Comparison of ENCODE assay signal across 8 mouse cellular contexts in genomic region chr11:97188643-97188955, GRCm38 (mm10). TPM values are rescaled to one million over a fixed set of nuclear protein-coding genes. Genes with fewer than 3 reads are reported as not detected.
DNase-seq lines count a peak whose midpoint lies in the region; ATAC-seq and TF ChIP-seq lines count a peak whose summit lies in the region.

No protein-coding gene starts in this region.

- H3K4me2 ChIP-seq in heart, embryonic 13.5 days = peak overlapping the region; percentile 83
- H3K4me2 ChIP-seq in forebrain, postnatal 0 days (ENCODE audit: low read depth) = peak overlapping the region; percentile 78
- peak overlapping the region; percentile 90 for H3K4me2 ChIP-seq in liver, postnatal 0 days (ENCODE audit: low read depth, low read length)

- ATAC-seq in heart, embryonic 13.5 days (ENCODE audit: extremely low read depth, insufficient number of reproducible peaks, low FRiP score, low TSS enrichment) = no peak
- ATAC-seq in forebrain, postnatal 0 days = no peak
- no peak for ATAC-seq in liver, postnatal 0 days

- H3K4me1 ChIP-seq in heart, embryonic 13.5 days = peaks cover 39% of the 10 kb centered on the region
- H3K4me1 ChIP-seq in ES-Bruce4 (ENCODE audit: control insufficient read depth, insufficient read depth, low read length) = no peaks in the 10 kb centered on the region
- H3K4me1 ChIP-seq in forebrain, postnatal 0 days (ENCODE audit: insufficient read depth) = no peaks in the 10 kb centered on the region
- H3K4me1 ChIP-seq in liver, postnatal 0 days (ENCODE audit: insufficient read depth) = peaks cover 33% of the 10 kb centered on the region

- DNase-seq in heart, postnatal 14 days = no peak
- DNase-seq in forebrain, postnatal 0 days = no peak
- no peak for DNase-seq in liver, postnatal 0 days
- no peak for DNase-seq in retina, embryonic 14.5 days (ENCODE audit: low spot score)
- no peak for DNase-seq in gastrocnemius, postnatal 4 days (ENCODE audit: low spot score in 2 of 2)
- DNase-seq in thymus, postnatal 0 days (ENCODE audit: low spot score) = no peak

- intact Hi-C loops in heart, postnatal 14 days (cut with DNase I) = no loop called here

- TF ChIP-seq POLR2A in ES-Bruce4 (IDR thresholded peaks at IDR 0.05; ENCODE audit: insufficient read depth, low read length) = peak; percentile 9

- no peak for TF ChIP-seq CTCF in ES-Bruce4 (IDR thresholded peaks at IDR 0.05; ENCODE audit: low read depth, low read length)
- TF ChIP-seq CTCF in forebrain, postnatal 0 days (IDR thresholded peaks at IDR 0.05; ENCODE audit: low read depth) = no peak
- no peak for TF ChIP-seq CTCF in liver, postnatal 0 days (IDR thresholded peaks at IDR 0.05; ENCODE audit: low read depth)

- WGBS in heart, embryonic 13.5 days = under 1% methylated on average over 15 of the region's 15 CpGs
- WGBS in forebrain, postnatal 0 days = under 1% methylated on average over 15 of the region's 15 CpGs
- WGBS in liver, postnatal 0 days (ENCODE audit: insufficient replicate concordance) = under 1% methylated on average over 15 of the region's 15 CpGs

- H3K4me3 ChIP-seq in heart, embryonic 13.5 days = peak overlapping the region; percentile 93
- peak overlapping the region; percentile 64 for H3K4me3 ChIP-seq in ES-Bruce4 (ENCODE audit: low read depth, low read length)
- peak overlapping the region; percentile 86 for H3K4me3 ChIP-seq in forebrain, postnatal 0 days (ENCODE audit: low read depth, low read length)
- peak overlapping the region; percentile 99 for H3K4me3 ChIP-seq in liver, postnatal 0 days (ENCODE audit: low read depth, low read length)

- H3K36me3 ChIP-seq in heart, embryonic 13.5 days = peaks cover 32% of the 10 kb centered on the region
- H3K36me3 ChIP-seq in ES-Bruce4 (ENCODE audit: control insufficient read depth, insufficient read depth, low read length, poor library complexity, severe bottlenecking) = peaks cover 31% of the 10 kb centered on the region
- H3K36me3 ChIP-seq in forebrain, postnatal 0 days (ENCODE audit: insufficient read depth) = peaks cover 13% of the 10 kb centered on the region
- peaks cover 20% of the 10 kb centered on the region for H3K36me3 ChIP-seq in liver, postnatal 0 days (replicated peaks; ENCODE audit: insufficient read depth, low read length)

- peak overlapping the region; percentile 96 for H3K27ac ChIP-seq in heart, embryonic 13.5 days (replicated peaks)
- peak overlapping the region; percentile 85 for H3K27ac ChIP-seq in ES-Bruce4 (ENCODE audit: insufficient read depth, low read length)
- peak overlapping the region; percentile 93 for H3K27ac ChIP-seq in forebrain, postnatal 0 days (ENCODE audit: low read depth, low read length)
- H3K27ac ChIP-seq in liver, postnatal 0 days (ENCODE audit: low read depth) = peak overlapping the region; percentile 96

- no peak; the same call in 1 of the 2 replicates for TF ChIP-seq EP300 in ES-Bruce4 (IDR thresholded peaks at IDR 0.05; ENCODE audit: insufficient read depth, low read depth, low read length)
- TF ChIP-seq EP300 in liver, postnatal 0 days (IDR thresholded peaks at IDR 0.05; ENCODE audit: low read depth) = no peak

- peak overlapping the region; percentile 85 for H3K9ac ChIP-seq in heart, embryonic 13.5 days
- peak overlapping the region; percentile 80 for H3K9ac ChIP-seq in ES-Bruce4 (ENCODE audit: low read depth, poor library complexity, severe bottlenecking)
- H3K9ac ChIP-seq in forebrain, postnatal 0 days = peak overlapping the region; percentile 64
- H3K9ac ChIP-seq in liver, postnatal 0 days (replicated peaks) = peak overlapping the region; percentile 74

- H3K9me3 ChIP-seq in heart, embryonic 13.5 days = no peaks in the 10 kb centered on the region
- H3K9me3 ChIP-seq in ES-Bruce4 (replicated peaks; ENCODE audit: control insufficient read depth, insufficient read depth, low read length, poor library complexity, severe bottlenecking) = no peaks in the 10 kb centered on the region
- H3K9me3 ChIP-seq in forebrain, postnatal 0 days (ENCODE audit: low read length) = no peaks in the 10 kb centered on the region
- no peaks in the 10 kb centered on the region for H3K9me3 ChIP-seq in liver, postnatal 0 days (ENCODE audit: low read length)

- H3K27me3 ChIP-seq in heart, embryonic 13.5 days (replicated peaks) = no peaks in the 10 kb centered on the region
- H3K27me3 ChIP-seq in ES-Bruce4 (ENCODE audit: control insufficient read depth, insufficient read depth, low read length, poor library complexity, severe bottlenecking) = no peaks in the 10 kb centered on the region
- H3K27me3 ChIP-seq in forebrain, postnatal 0 days (ENCODE audit: insufficient read depth, low read length) = no peaks in the 10 kb centered on the region
- H3K27me3 ChIP-seq in liver, postnatal 0 days (ENCODE audit: insufficient read depth, low read length) = no peaks in the 10 kb centered on the region

RNA-seq across cellular contexts. Expression of gene Kpnb1, which starts 0.9 kb away (rescaled TPM):
- polyA plus RNA-seq in heart, embryonic 13.5 days (2015; fragmentation: Nextera tagmentation; extraction: Ambion mirVana) = 34.0 and 35.2 TPM in 2 replicates
- 10 to 100 TPM; 86.3 to 94.8 TPM for total RNA-seq in heart, postnatal 14 days (2021)
- 316 and 345 TPM in 2 replicates for polyA plus RNA-seq in ES-Bruce4 (2011; ENCODE audit: insufficient read depth, insufficient read length, low read depth, missing spikeins)
- total RNA-seq in forebrain, postnatal 0 days (2014; rRNA removed) = 112 and 124 TPM in 2 replicates
- 19.2 and 24.6 TPM in 2 replicates for polyA plus RNA-seq in forebrain, postnatal 0 days (2015; fragmentation: Nextera tagmentation; extraction: Ambion mirVana)
- polyA plus RNA-seq in liver, postnatal 0 days (2015; fragmentation: Nextera tagmentation; extraction: Ambion mirVana) = 12.1 and 12.3 TPM in 2 replicates
- 100 to 1,000 TPM; 117 to 121 TPM for total RNA-seq in gastrocnemius, postnatal 4 days (2021)
- polyA plus RNA-seq in thymus, postnatal 0 days (2015; fragmentation: Nextera tagmentation; extraction: Ambion mirVana) = 37.0 and 39.8 TPM in 2 replicates

RNA-seq across cellular contexts. Expression of gene Tbkbp1, which starts 37.3 kb away (rescaled TPM):
- 5.5 and 6.6 TPM in 2 replicates for polyA plus RNA-seq in heart, embryonic 13.5 days (2015; fragmentation: Nextera tagmentation; extraction: Ambion mirVana)
- 10 to 100 TPM; 13.4 to 15.8 TPM for total RNA-seq in heart, postnatal 14 days (2021)
- 5.4 and 6.1 TPM in 2 replicates for polyA plus RNA-seq in ES-Bruce4 (2011; ENCODE audit: insufficient read depth, insufficient read length, low read depth, missing spikeins)
- total RNA-seq in forebrain, postnatal 0 days (2014; rRNA removed) = 35.8 and 36.4 TPM in 2 replicates
- 9.2 and 9.9 TPM in 2 replicates for polyA plus RNA-seq in forebrain, postnatal 0 days (2015; fragmentation: Nextera tagmentation; extraction: Ambion mirVana)
- 1.6 and 1.8 TPM in 2 replicates for polyA plus RNA-seq in liver, postnatal 0 days (2015; fragmentation: Nextera tagmentation; extraction: Ambion mirVana)
- 10 to 100 TPM; 12.4 to 12.9 TPM for total RNA-seq in gastrocnemius, postnatal 4 days (2021)
- polyA plus RNA-seq in thymus, postnatal 0 days (2015; fragmentation: Nextera tagmentation; extraction: Ambion mirVana) = 0.82 and 0.98 TPM in 2 replicates
